In the genomic region with DNA sequence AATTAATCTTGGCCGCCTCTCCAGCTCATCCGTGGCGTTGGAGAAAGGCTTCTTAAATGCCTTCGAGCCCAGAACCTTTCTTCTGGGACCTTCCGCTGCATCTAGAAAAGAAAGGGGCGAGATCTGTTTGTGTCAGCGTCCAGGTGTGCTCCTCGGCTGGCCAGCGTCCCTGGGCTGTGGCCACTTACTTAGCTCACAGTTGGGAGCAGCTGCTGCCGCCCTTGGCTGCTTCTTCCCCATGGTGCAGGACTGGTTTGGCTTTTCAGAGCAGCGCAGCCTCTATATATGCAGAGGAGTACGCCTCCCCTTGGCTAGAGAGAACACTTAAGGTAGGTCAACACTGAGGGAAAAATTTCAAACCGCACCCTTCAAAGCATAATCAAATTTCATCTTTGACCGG, we compare ENCODE assay signal across 8 mouse cellular contexts. TPM values are rescaled to one million over a fixed set of nuclear protein-coding genes. Genes with fewer than 3 reads are reported as not detected.
DNase-seq lines count a peak whose midpoint lies in the region; ATAC-seq and TF ChIP-seq lines count a peak whose summit lies in the region.

No protein-coding gene starts in this region.

- H3K9ac ChIP-seq in MEL (ENCODE audit: control insufficient read depth, low read depth, low read length, poor library complexity, severe bottlenecking): peak overlapping the region; percentile 70
- H3K9ac ChIP-seq in limb, embryonic 15.5 days: 0 out of 2 replicates have a peak overlapping the region, but pooled peaks have one; percentile 26
- H3K9ac ChIP-seq in midbrain, embryonic 15.5 days: peak overlapping the region; percentile 46; the same call in 1 of the 2 replicates

- 5% methylated on average over 14 of the region's 14 CpGs for WGBS in hindbrain, embryonic 10.5 days
- 3% methylated on average over 14 of the region's 14 CpGs for WGBS in limb, embryonic 15.5 days
- WGBS in midbrain, embryonic 15.5 days: 3% methylated on average over 14 of the region's 14 CpGs

- peaks cover 0 to 21% of the 10 kb centered on the region in 2 experiments; a peak in 2 of 4 replicates for H3K36me3 ChIP-seq in MEL (ENCODE audit: control insufficient read depth in 1 of 2, insufficient read depth in 2 of 2, low read length in 2 of 2)
- no peaks in the 10 kb centered on the region for H3K36me3 ChIP-seq in hindbrain, embryonic 10.5 days
- no peaks in the 10 kb centered on the region for H3K36me3 ChIP-seq in limb, embryonic 15.5 days
- H3K36me3 ChIP-seq in midbrain, embryonic 15.5 days (replicated peaks): no peaks in the 10 kb centered on the region

- peak; percentile 44 to 45 for DNase-seq in cerebellum, postnatal 10 days
- no peak for DNase-seq in cerebellum, adult 11 months
- DNase-seq in MEL (ENCODE audit: low read depth, low spot score): peak; percentile 40
- DNase-seq in hindbrain, embryonic 10.5 days (ENCODE audit: low spot score): peak; percentile 24
- no peak for DNase-seq in layer of hippocampus, postnatal 10 days (ENCODE audit: low spot score in 2 of 2)

- no peak for TF ChIP-seq RAD21 in MEL (IDR thresholded peaks at IDR 0.05; ENCODE audit: low read depth, low read length)

- H3K4me1 ChIP-seq in MEL (ENCODE audit: control insufficient read depth in 1 of 2, insufficient read depth in 2 of 2, low read length in 2 of 2): peaks cover 20 to 27% of the 10 kb centered on the region in 2 experiments
- H3K4me1 ChIP-seq in hindbrain, embryonic 10.5 days (replicated peaks): peaks cover 48% of the 10 kb centered on the region
- H3K4me1 ChIP-seq in limb, embryonic 15.5 days: peaks cover 43% of the 10 kb centered on the region
- peaks cover 44% of the 10 kb centered on the region for H3K4me1 ChIP-seq in midbrain, embryonic 15.5 days

- no peaks in the 10 kb centered on the region for H3K9me3 ChIP-seq in MEL (replicated peaks; ENCODE audit: insufficient read depth, low read length)
- no peaks in the 10 kb centered on the region for H3K9me3 ChIP-seq in hindbrain, embryonic 10.5 days
- H3K9me3 ChIP-seq in limb, embryonic 15.5 days: no peaks in the 10 kb centered on the region
- H3K9me3 ChIP-seq in midbrain, embryonic 15.5 days: no peaks in the 10 kb centered on the region

- H3K4me3 ChIP-seq in MEL (ENCODE audit: control insufficient read depth in 1 of 2, insufficient read depth in 1 of 2, low read depth in 2 of 2, low read length in 2 of 2): peak overlapping the region; percentile 70 to 73
- H3K4me3 ChIP-seq in hindbrain, embryonic 10.5 days: peak overlapping the region; percentile 90
- peak overlapping the region; percentile 89 for H3K4me3 ChIP-seq in limb, embryonic 15.5 days
- peak overlapping the region; percentile 97 for H3K4me3 ChIP-seq in midbrain, embryonic 15.5 days

- H3K79me2 ChIP-seq in MEL (ENCODE audit: control insufficient read depth, insufficient read depth, low read length, poor library complexity): peaks cover 35% of the 10 kb centered on the region

- ATAC-seq in limb, embryonic 15.5 days (ENCODE audit: insufficient number of reproducible peaks, low FRiP score, low TSS enrichment, low read depth): no peak
- ATAC-seq in midbrain, embryonic 15.5 days (replicated peaks): no peak
- ATAC-seq in activated CD4-positive, CD25-positive, alpha-beta regulatory T cell, adult 4 months: no peak

- H3K4me2 ChIP-seq in limb, embryonic 15.5 days: peak overlapping the region; percentile 95
- H3K4me2 ChIP-seq in midbrain, embryonic 15.5 days: peak overlapping the region; percentile 94

- TF ChIP-seq POLR2A in MEL (IDR thresholded peaks at IDR 0.05; ENCODE audit: control insufficient read depth in 1 of 2, insufficient read depth in 1 of 2, low read depth in 1 of 2, low read length in 2 of 2, poor library complexity in 1 of 2): no peak

- no peak for TF ChIP-seq CTCF in MEL (IDR thresholded peaks at IDR 0.05 in 2 of 3, conservative IDR thresholded peaks at IDR 0.05 in 1 of 3; ENCODE audit: control insufficient read depth in 1 of 3, insufficient read depth in 1 of 3, low read depth in 2 of 3, low read length in 3 of 3, poor library complexity in 1 of 3, severe bottlenecking in 1 of 3)

- no peak for TF ChIP-seq EP300 in MEL (IDR thresholded peaks at IDR 0.05; ENCODE audit: low read depth in 1 of 2, low read length in 2 of 2)

- H3K27me3 ChIP-seq in MEL (ENCODE audit: control insufficient read depth in 1 of 2, insufficient read depth in 2 of 2, low read length in 2 of 2): no peaks in the 10 kb centered on the region
- H3K27me3 ChIP-seq in hindbrain, embryonic 10.5 days (ENCODE audit: insufficient read depth, poor library complexity, severe bottlenecking): peaks cover 32% of the 10 kb centered on the region
- peaks cover 13% of the 10 kb centered on the region; the same call in 1 of the 2 replicates for H3K27me3 ChIP-seq in limb, embryonic 15.5 days
- H3K27me3 ChIP-seq in midbrain, embryonic 15.5 days (replicated peaks): peaks cover 27% of the 10 kb centered on the region

- H3K27ac ChIP-seq in MEL (ENCODE audit: control insufficient read depth, low read depth, low read length): no peak overlapping the region
- no peak overlapping the region for H3K27ac ChIP-seq in hindbrain, embryonic 10.5 days
- no peak overlapping the region for H3K27ac ChIP-seq in limb, embryonic 15.5 days
- H3K27ac ChIP-seq in midbrain, embryonic 15.5 days: no peak overlapping the region

TF ChIP-seq in MEL, 35 proteins besides CTCF, POLR2A, EP300 and RAD21 (continues in another document):
- no peak for TF ChIP-seq ZC3H11A (IDR thresholded peaks at IDR 0.05; ENCODE audit: low read depth, low read length)
- no peak for TF ChIP-seq MAFK (IDR thresholded peaks at IDR 0.05; ENCODE audit: borderline replicate concordance, low read depth, low read length)
- no peak for TF ChIP-seq POLR2AphosphoS5 (IDR thresholded peaks at IDR 0.05; ENCODE audit: borderline replicate concordance, low read depth, low read length)
- no peak for TF ChIP-seq SIN3A (IDR thresholded peaks at IDR 0.05; ENCODE audit: low read length)
- TF ChIP-seq TAL1 (IDR thresholded peaks at IDR 0.05; ENCODE audit: low read length): no peak
- TF ChIP-seq TCF12 (IDR thresholded peaks at IDR 0.05; ENCODE audit: low read depth, low read length): no peak
- no peak for TF ChIP-seq ZKSCAN1 (IDR thresholded peaks at IDR 0.05; ENCODE audit: low read depth, low read length)
- TF ChIP-seq USF1 (IDR thresholded peaks at IDR 0.05; ENCODE audit: low read depth, low read length): no peak
- TF ChIP-seq ZMIZ1 (IDR thresholded peaks at IDR 0.05; ENCODE audit: low read depth, low read length): no peak
- TF ChIP-seq POLR2AphosphoS2 (IDR thresholded peaks at IDR 0.05; ENCODE audit: low read length): no peak
- no peak for TF ChIP-seq E2F4 (IDR thresholded peaks at IDR 0.05; ENCODE audit: borderline replicate concordance, low read depth, low read length)
- no peak for TF ChIP-seq GABPA (IDR thresholded peaks at IDR 0.05; ENCODE audit: low read depth, low read length)
- TF ChIP-seq GATA1 (IDR thresholded peaks at IDR 0.05; ENCODE audit: low read depth, low read length): no peak
- no peak for TF ChIP-seq RCOR1 (IDR thresholded peaks at IDR 0.05; ENCODE audit: low read depth, low read length)

RNA-seq across cellular contexts. Expression of gene Slc11a2, which starts 1.0 kb away (rescaled TPM):
- 52.7 and 69.0 TPM in 2 replicates for total RNA-seq in MEL (2012; rRNA removed)
- polyA plus RNA-seq in MEL (2012; ENCODE audit: insufficient read depth in 1 of 2, insufficient read length in 2 of 2, low read depth in 1 of 2, low replicate concordance in 2 of 2, missing spikeins in 1 of 2): 100 to 1,000 TPM in 1 of 2 experiments, not detected in 1; 112 TPM
- polyA plus RNA-seq in hindbrain, embryonic 10.5 days (2016; fragmentation: Nextera tagmentation; extraction: Ambion mirVana): 25.1 and 26.2 TPM in 2 replicates
- 20.6 and 21.6 TPM in 2 replicates for polyA plus RNA-seq in limb, embryonic 15.5 days (2015; fragmentation: Nextera tagmentation; extraction: Ambion mirVana)
- 28.0 and 31.0 TPM in 2 replicates for polyA plus RNA-seq in midbrain, embryonic 15.5 days (2015; fragmentation: Nextera tagmentation; extraction: Ambion mirVana)
- 10 to 100 TPM; 22.8 TPM for polyA plus RNA-seq in activated CD4-positive, CD25-positive, alpha-beta regulatory T cell, adult 4 months (2017; shearing (Covaris generic))
- 10 to 100 TPM; 55.5 to 61.9 TPM for total RNA-seq in layer of hippocampus, postnatal 10 days (2021)

RNA-seq across cellular contexts. Expression of gene Gm5475, which starts 2.0 kb away (rescaled TPM):
- total RNA-seq in MEL (2012; rRNA removed): 0.15 TPM in 1 of 2 replicates, not detected in the other
- polyA plus RNA-seq in MEL (2012; ENCODE audit: insufficient read depth in 1 of 2, insufficient read length in 2 of 2, low read depth in 1 of 2, low replicate concordance in 2 of 2, missing spikeins in 1 of 2): under 1 TPM in 1 of 2 experiments, not detected in 1; 0.14 TPM
- polyA plus RNA-seq in hindbrain, embryonic 10.5 days (2016; fragmentation: Nextera tagmentation; extraction: Ambion mirVana): not detected in 2 replicates
- polyA plus RNA-seq in limb, embryonic 15.5 days (2015; fragmentation: Nextera tagmentation; extraction: Ambion mirVana): 0.06 TPM in 1 of 2 replicates, not detected in the other
- 0.09 TPM in 2 replicates for polyA plus RNA-seq in midbrain, embryonic 15.5 days (2015; fragmentation: Nextera tagmentation; extraction: Ambion mirVana)
- polyA plus RNA-seq in activated CD4-positive, CD25-positive, alpha-beta regulatory T cell, adult 4 months (2017; shearing (Covaris generic)): under 1 TPM in 1 of 2 experiments, not detected in 1; 0.33 TPM
- total RNA-seq in layer of hippocampus, postnatal 10 days (2021): under 1 TPM; 0.14 to 0.16 TPM

RNA-seq across cellular contexts. Expression of gene Letmd1, which starts 44.9 kb away (rescaled TPM):
- 30.1 and 38.8 TPM in 2 replicates for total RNA-seq in MEL (2012; rRNA removed)
- polyA plus RNA-seq in MEL (2012; ENCODE audit: insufficient read depth in 1 of 2, insufficient read length in 2 of 2, low read depth in 1 of 2, low replicate concordance in 2 of 2, missing spikeins in 1 of 2): 100 to 1,000 TPM in 1 of 2 experiments, 10 to 100 TPM in 1; 64.3 to 277 TPM
- polyA plus RNA-seq in hindbrain, embryonic 10.5 days (2016; fragmentation: Nextera tagmentation; extraction: Ambion mirVana): 38.0 and 41.2 TPM in 2 replicates
- polyA plus RNA-seq in limb, embryonic 15.5 days (2015; fragmentation: Nextera tagmentation; extraction: Ambion mirVana): 29.6 and 30.5 TPM in 2 replicates
- polyA plus RNA-seq in midbrain, embryonic 15.5 days (2015; fragmentation: Nextera tagmentation; extraction: Ambion mirVana): 57.0 and 59.5 TPM in 2 replicates
- 10 to 100 TPM; 31.4 to 33.0 TPM for polyA plus RNA-seq in activated CD4-positive, CD25-positive, alpha-beta regulatory T cell, adult 4 months (2017; shearing (Covaris generic))
- total RNA-seq in layer of hippocampus, postnatal 10 days (2021): 10 to 100 TPM; 67.8 to 79.1 TPM

RNA-seq across cellular contexts. Expression of gene Higd1c, which starts 59.6 kb away (rescaled TPM):
- not detected in 2 replicates for total RNA-seq in MEL (2012; rRNA removed)
- not detected for polyA plus RNA-seq in MEL (2012; ENCODE audit: insufficient read depth in 1 of 2, insufficient read length in 2 of 2, low read depth in 1 of 2, low replicate concordance in 2 of 2, missing spikeins in 1 of 2)
- polyA plus RNA-seq in hindbrain, embryonic 10.5 days (2016; fragmentation: Nextera tagmentation; extraction: Ambion mirVana): 0.47 TPM in 1 of 2 replicates, not detected in the other
- polyA plus RNA-seq in limb, embryonic 15.5 days (2015; fragmentation: Nextera tagmentation; extraction: Ambion mirVana): not detected in 2 replicates
- polyA plus RNA-seq in midbrain, embryonic 15.5 days (2015; fragmentation: Nextera tagmentation; extraction: Ambion mirVana): not detected in 2 replicates
- polyA plus RNA-seq in activated CD4-positive, CD25-positive, alpha-beta regulatory T cell, adult 4 months (2017; shearing (Covaris generic)): not detected
- total RNA-seq in layer of hippocampus, postnatal 10 days (2021): not detected

Comparison
In these comparisons a context has a peak if more than half of its experiments do, and no peak if none do; other contexts are left out.
1. DNase-seq: peak in cerebellum, postnatal 10 days (2 of 2), MEL (single experiment) and hindbrain, embryonic 10.5 days (single experiment); none in cerebellum, adult 11 months (single experiment) and layer of hippocampus, postnatal 10 days (0 of 2).
2. Peak in every context shown above with its lines, with median percentiles within 50 percentile points of each other: H3K4me3 ChIP-seq and H3K9ac ChIP-seq.